Mouse (Mus musculus) forebrain, postnatal 0 days (tissue): ENCODE data around the gene Zbtb38. TPM values are rescaled to one million over a fixed set of nuclear protein-coding genes. Genes with fewer than 3 reads are reported as not detected.

Experiments used
- ATAC-seq: fragments of 200-750 bp; cut with Nextera tagmentation; 2 replicates; pipeline ENCODE4 v1.8.0; 2017; ENCODE audit warnings: mild to moderate bottlenecking, moderate library complexity
- DNase-seq: peaks from one replicate; pipeline ENCODE4 v3.0.0-alpha.2; 2015
- H3K27ac ChIP-seq: fragments of 300-500 bp; sonication (generic); 2 replicates; pipeline ENCODE4 v1.5.1; 2014; ENCODE audit warnings: low read depth, mild to moderate bottlenecking, antibody characterized with exemption, low read length, moderate library complexity, mixed read lengths
- H3K27me3 ChIP-seq: fragments of 300-500 bp; sonication (generic); 2 replicates; pipeline ENCODE4 v1.6.1; 2014; ENCODE audit warnings: mild to moderate bottlenecking, low read length, mixed read lengths; ENCODE audit not compliant: insufficient read depth
- H3K36me3 ChIP-seq: fragments of 300-500 bp; sonication (generic); 2 replicates; pipeline ENCODE4 v1.6.1; 2014; ENCODE audit warnings: mild to moderate bottlenecking, moderate library complexity; ENCODE audit not compliant: insufficient read depth
- H3K4me1 ChIP-seq: fragments of 300-500 bp; sonication (generic); 2 replicates; pipeline ENCODE4 v1.6.1; 2014; ENCODE audit warnings: antibody characterized with exemption; ENCODE audit not compliant: insufficient read depth
- H3K4me2 ChIP-seq: fragments of 300-500 bp; sonication (generic); 2 replicates; pipeline ENCODE4 v1.6.1; 2014; ENCODE audit warnings: low read depth, mild to moderate bottlenecking, moderate library complexity
- H3K4me3 ChIP-seq: fragments of 300-500 bp; sonication (generic); 2 replicates; pipeline ENCODE4 v1.5.1; 2014; ENCODE audit warnings: low read depth, low read length, mixed read lengths
- H3K9ac ChIP-seq: fragments of 300-500 bp; sonication (generic); 2 replicates; pipeline ENCODE4 v1.6.1; 2014; ENCODE audit warnings: mild to moderate bottlenecking
- H3K9me3 ChIP-seq: fragments of 300-500 bp; sonication (generic); 2 replicates; pipeline ENCODE4 v1.6.1; 2016; ENCODE audit warnings: low read length
- CTCF ChIP-seq: sonication (generic); IDR thresholded peaks from 2 replicates; pipeline ENCODE4 v1.5.1; 2016; ENCODE audit warnings: antibody characterized with exemption, control low read depth, low read depth
- WGBS: fragments of 180-500 bp; shearing (Covaris S2); extraction: QIAGEN DNeasy Blood & Tissue Kit; methylation state at CpG from one replicate; pipeline ENCODE4 v1.1.7; 2014; 5-methylcytosine and 5-hydroxymethylcytosine counted together
- polyA plus RNA-seq: library from polyadenylated mRNA; unstranded; fragments of >200 nt; fragmentation: Nextera tagmentation; extraction: Ambion mirVana; gene quantifications from 2 replicates; pipeline ENCODE4 v1.2.1, GENCODE M21; 2015
- total RNA-seq: library from RNA; depleted of rRNA; stranded (reverse); fragments of >200 nt; gene quantifications from 2 replicates; pipeline ENCODE4 v1.2.3, GENCODE M21; 2014

Zbtb38 gene
- total and polyA plus RNA-seq, 2 experiments from 2014 or later, result 44.2 to 68.3 TPM

- Histone ChIP-seq H3K36me3 (no peaks in the 10 kb centered on the region), H3K9me3 (no peaks in the 10 kb centered on the region), H3K9ac (no peak overlapping the region), H3K4me1 (0 out of 2 replicates have a peak, but pooled peaks cover 4% of the 10 kb centered on the region), H3K27me3 (no peaks in the 10 kb centered on the region), H3K27ac (no peak overlapping the region), H3K4me2 (no peak overlapping the region), H3K4me3 (no peak overlapping the region)
- ATAC-seq (no peak), DNase-seq (no peak)
- TF ChIP-seq CTCF, result peak; percentile 26; the same call in 1 of the 2 replicates
- 45% methylated on average over 4 of the region's 4 CpGs for WGBS
Measured at GRCm38 (mm10) chr9:96790389-96791007, 37.9 kb upstream of the Zbtb38 start.

GRCm38 (mm10) chr9:96789906-96790305 is 37.3 kb upstream of the Zbtb38 start:
- ATAC-seq, result no peak
- TF ChIP-seq CTCF, result no peak
- Histone ChIP-seq H3K4me2 (no peak overlapping the region), H3K9me3 (no peaks in the 10 kb centered on the region), H3K9ac (no peak overlapping the region), H3K4me3 (no peak overlapping the region), H3K36me3 (no peaks in the 10 kb centered on the region), H3K27me3 (no peaks in the 10 kb centered on the region), H3K4me1 (no peaks in the 10 kb centered on the region), H3K27ac (no peak overlapping the region)
- 58% methylated on average over 3 of the region's 3 CpGs for WGBS
- no peak for DNase-seq

- TF ChIP-seq CTCF, result no peak
- no peak overlapping the region for H3K4me2 ChIP-seq
Measured at GRCm38 (mm10) chr9:96787797-96788196, 35.2 kb upstream of the Zbtb38 start.

GRCm38 (mm10) chr9:96785871-96786342 is 33.3 kb upstream of the Zbtb38 start:
- TF ChIP-seq CTCF, result no peak

More at GRCm38 (mm10) chr9:96787797-96788196, 35.2 kb upstream of the Zbtb38 start:
- Histone ChIP-seq H3K27me3 (no peaks in the 10 kb centered on the region), H3K4me3 (no peak overlapping the region), H3K9me3 (no peaks in the 10 kb centered on the region), H3K36me3 (no peaks in the 10 kb centered on the region), H3K4me1 (no peaks in the 10 kb centered on the region), H3K27ac (no peak overlapping the region), H3K9ac (no peak overlapping the region)
- WGBS, result 91% methylated on average over 10 of the region's 10 CpGs
- ATAC-seq (no peak), DNase-seq (no peak)

GRCm38 (mm10) chr9:96785187-96785586 is 32.6 kb upstream of the Zbtb38 start:
- no peak overlapping the region for H3K9ac ChIP-seq
- H3K27ac ChIP-seq, result no peak overlapping the region
- H3K4me3 ChIP-seq, result no peak overlapping the region
- no peaks in the 10 kb centered on the region for H3K4me1 ChIP-seq
- 81% methylated on average over 3 of the region's 3 CpGs for WGBS
- no peaks in the 10 kb centered on the region for H3K9me3 ChIP-seq
- no peak for TF ChIP-seq CTCF
- no peaks in the 10 kb centered on the region for H3K27me3 ChIP-seq
- ATAC-seq (no peak), DNase-seq (no peak)
- no peaks in the 10 kb centered on the region for H3K36me3 ChIP-seq
- no peak overlapping the region for H3K4me2 ChIP-seq

More at GRCm38 (mm10) chr9:96785871-96786342, 33.3 kb upstream of the Zbtb38 start:
- Histone ChIP-seq H3K4me2 (no peak overlapping the region), H3K27me3 (no peaks in the 10 kb centered on the region), H3K4me1 (no peaks in the 10 kb centered on the region), H3K9ac (no peak overlapping the region), H3K27ac (no peak overlapping the region), H3K9me3 (no peaks in the 10 kb centered on the region), H3K36me3 (no peaks in the 10 kb centered on the region), H3K4me3 (no peak overlapping the region)
- DNase-seq (no peak), ATAC-seq (no peak)
- 69% methylated on average over 9 of the region's 9 CpGs for WGBS

GRCm38 (mm10) chr9:96783667-96784066 is 31.0 kb upstream of the Zbtb38 start:
- Histone ChIP-seq H3K27me3 (no peaks in the 10 kb centered on the region), H3K27ac (no peak overlapping the region), H3K4me1 (no peaks in the 10 kb centered on the region), H3K4me2 (no peak overlapping the region), H3K36me3 (no peaks in the 10 kb centered on the region), H3K9ac (no peak overlapping the region), H3K9me3 (no peaks in the 10 kb centered on the region), H3K4me3 (no peak overlapping the region)
- no peak for TF ChIP-seq CTCF
- ATAC-seq (no peak), DNase-seq (no peak)
- WGBS, result 91% methylated on average over 9 of the region's 9 CpGs

- Histone ChIP-seq H3K27me3 (no peaks in the 10 kb centered on the region), H3K4me1 (no peaks in the 10 kb centered on the region), H3K4me3 (no peak overlapping the region), H3K9me3 (no peaks in the 10 kb centered on the region), H3K4me2 (no peak overlapping the region), H3K9ac (no peak overlapping the region), H3K27ac (no peak overlapping the region), H3K36me3 (no peaks in the 10 kb centered on the region)
- ATAC-seq (no peak), DNase-seq (no peak)
- 80% methylated on average over 5 of the region's 5 CpGs for WGBS
- TF ChIP-seq CTCF, result no peak
Measured at GRCm38 (mm10) chr9:96783258-96783657, 30.6 kb upstream of the Zbtb38 start.
